Mouse (Mus musculus): Measurements from ENCODE around the gene Gm49368.
"Not testable (repeated sequence)": the region's sequence is repeated elsewhere in the genome, so short reads cannot be mapped to it uniquely, and the experiment has no call there.

The Gm49368 gene

DNA sequence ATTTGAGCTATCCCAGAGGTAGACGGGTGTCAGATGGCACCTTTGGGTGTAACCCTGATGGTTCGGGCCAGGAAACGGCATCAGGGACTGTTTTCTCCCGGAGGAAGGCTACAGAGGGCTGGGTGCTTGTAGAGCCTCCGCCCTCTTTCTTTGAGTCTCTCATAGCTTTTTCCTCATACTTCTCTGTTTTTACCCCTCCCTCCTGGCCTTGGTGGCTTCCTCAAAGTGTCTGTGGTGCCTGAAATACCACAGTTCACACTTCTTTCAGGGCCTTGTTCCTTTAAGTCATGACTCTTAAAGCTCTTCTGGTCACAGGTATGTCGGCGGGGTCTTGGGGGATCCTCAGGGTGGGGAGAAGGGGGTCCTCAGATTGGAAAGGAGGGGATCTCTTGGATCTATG is at the start of gene Gm49368, which contains the start of gene Itgam:
Gene Gm49368, plus strand, starts transcription at position 228 of the 400 bp plus-strand sequence.
Gene Itgam, plus strand, starts transcription at position 185 of the 400 bp plus-strand sequence.
- DNase-seq (ENCODE audit: low spot score in 2 of 2): peak; percentile 45 to 64

DNA sequence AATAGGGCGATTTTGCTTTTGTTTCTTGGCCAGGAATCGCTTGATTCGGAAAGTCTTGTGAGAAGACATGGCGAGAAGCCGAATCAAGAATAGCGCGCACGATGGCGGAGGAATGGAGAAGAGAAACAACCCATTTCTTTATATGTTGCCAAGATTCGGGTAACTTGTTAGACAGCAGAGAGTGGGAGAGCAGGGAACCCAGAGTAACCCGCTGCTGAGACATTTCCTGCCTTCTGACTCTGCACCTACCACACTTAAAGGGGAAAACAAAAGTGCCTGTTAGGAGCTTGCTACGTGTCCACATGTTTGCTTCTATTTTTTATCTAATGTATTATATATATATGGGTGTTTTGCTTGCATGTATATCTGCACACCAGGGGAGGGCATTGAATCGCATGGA is 49.4 kb upstream of the Gm49368 start:
- no peak for DNase-seq (ENCODE audit: low spot score in 2 of 2)

DNA sequence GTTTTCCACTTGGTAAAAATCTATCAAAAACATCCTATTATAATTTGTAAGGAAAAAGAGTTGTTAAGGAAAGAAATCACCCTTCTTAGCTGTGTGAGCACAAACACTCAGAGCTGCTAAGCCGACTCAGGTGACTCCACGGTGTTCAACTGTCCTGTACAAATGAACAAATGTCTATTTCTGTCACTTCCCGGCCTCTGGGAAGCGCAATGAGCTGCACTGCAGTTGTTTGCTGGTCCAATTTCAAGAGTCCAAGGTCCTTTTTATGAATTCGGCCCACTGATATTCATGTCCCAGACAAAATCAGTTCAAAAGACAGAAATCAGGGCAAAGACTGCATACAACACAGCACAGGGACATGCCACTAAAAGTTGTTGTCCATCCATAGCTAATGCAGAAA is 46.3 kb upstream of the Gm49368 start:
- DNase-seq (ENCODE audit: low spot score in 2 of 2): not testable (repeated sequence)

DNA sequence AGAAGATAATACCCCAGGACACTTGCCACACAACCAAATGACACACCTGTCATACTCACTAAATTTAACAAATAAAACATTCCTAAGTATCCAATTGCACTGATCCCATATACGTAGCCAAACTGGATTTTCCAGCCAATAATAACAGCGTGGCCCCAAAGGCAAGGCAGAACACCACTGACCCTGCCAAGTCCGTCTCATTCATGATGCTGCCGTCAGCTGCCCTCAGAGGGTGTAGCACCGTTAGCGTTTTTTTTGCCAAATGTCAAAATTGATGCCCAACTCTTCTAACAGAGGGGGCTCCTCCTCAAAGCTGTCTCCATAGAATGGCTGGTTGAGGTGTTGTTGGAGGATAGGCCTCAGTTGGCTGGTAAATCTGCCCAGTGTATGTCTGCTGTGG is 45.8 kb upstream of the Gm49368 start:
- no peak for DNase-seq (ENCODE audit: low spot score in 2 of 2)

DNA sequence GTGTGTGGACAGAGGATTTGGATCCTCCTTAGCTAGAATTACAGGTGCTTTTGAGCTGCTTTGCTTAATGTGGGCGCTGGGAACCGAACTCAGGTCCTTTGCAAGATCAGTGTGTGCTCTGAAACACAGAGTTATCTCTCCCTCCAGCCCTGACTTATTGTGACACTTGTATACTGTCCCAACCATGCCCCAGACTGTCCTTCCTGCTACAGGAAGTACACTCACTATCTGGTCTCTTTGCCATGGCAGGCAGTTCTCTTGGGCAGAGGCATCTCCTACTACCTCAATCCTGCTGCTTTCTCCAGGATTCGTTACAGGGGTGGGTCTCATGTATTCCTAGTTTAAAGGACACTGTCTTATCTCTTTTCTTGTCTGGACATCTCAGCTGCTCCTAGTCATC is 44.2 kb upstream of the Gm49368 start:
- no peak for DNase-seq (ENCODE audit: low spot score in 2 of 2)

DNA sequence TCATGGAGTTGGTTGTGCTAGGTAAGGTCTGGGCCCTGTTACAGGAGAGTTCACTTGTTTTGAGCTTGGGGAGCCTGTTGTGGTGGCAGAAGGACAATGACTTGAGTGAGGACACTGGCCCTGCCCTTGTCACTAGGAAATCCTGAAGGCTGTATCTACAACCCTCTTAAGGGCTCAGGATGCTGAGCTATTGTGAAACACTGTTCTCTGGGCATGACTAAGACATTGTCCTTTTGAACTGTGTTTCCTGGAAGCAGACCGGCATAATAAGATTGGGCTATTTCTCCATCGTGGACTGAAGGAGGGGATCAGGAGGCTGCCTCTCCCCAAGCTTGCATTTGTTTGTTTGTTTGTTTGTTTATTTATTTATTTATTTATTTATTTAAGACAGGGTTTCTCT is 43.3 kb upstream of the Gm49368 start:
- DNase-seq (ENCODE audit: low spot score in 2 of 2): no peak

DNA sequence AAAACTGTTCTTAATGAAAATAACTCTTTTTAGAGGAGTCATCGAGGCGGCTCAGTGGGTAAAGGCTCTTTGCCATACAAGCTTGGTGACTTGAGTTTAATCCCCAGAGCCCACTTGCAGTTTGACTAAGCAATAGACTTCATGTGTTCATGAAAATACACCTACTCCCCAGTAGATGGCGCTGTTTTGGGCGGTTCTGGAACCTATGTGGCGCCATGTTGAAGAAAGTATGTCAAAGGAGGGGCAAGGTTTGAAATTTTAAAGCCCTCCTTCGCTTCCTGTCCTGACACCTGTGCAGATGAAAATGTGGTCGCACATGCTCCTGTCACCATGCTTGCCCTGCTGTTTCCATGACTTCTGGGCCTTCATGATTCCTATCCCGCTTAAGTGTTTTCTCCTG is 39.5 kb upstream of the Gm49368 start:
- DNase-seq (ENCODE audit: low spot score in 2 of 2): peak; percentile 29 to 36

DNA sequence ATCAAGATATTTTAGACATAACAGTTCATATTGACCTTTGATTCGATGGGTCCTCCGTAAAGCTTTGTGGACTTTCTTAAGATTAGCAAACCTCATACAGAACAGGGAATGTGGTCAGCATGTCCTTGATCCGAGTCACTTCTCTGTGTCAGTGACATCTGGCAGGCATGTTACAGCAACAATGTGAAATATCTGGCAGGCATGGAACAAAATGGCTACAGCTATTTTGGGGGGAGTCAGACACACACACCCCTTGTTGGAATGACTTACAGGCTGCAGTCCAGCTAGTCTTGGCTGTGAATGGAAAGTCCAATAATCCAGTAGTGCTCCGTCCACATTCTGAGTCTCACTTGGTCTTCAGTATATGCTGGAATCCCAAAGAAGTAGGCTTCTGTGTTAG is 38.9 kb upstream of the Gm49368 start:
- no peak for DNase-seq (ENCODE audit: low spot score in 2 of 2)

DNA sequence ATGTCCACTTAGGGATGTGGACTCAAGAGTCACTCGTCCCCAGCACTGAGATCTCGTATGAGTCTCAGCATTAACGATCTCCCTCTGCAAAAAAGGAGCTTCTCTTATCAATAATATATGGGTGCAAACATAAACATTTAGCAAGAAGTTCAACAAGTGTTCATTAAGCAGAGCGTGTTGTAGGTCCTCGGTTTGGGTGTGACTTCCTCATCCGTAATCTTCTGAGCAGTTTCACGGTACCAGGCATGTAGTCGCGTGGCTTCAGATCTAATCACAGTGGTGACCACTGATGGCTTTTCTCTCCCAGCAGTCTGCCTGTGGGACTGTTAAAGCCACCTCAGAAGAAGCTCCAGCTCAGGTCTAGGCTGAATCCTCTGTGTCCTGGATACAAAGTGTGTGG is 38.1 kb upstream of the Gm49368 start:
- DNase-seq (ENCODE audit: low spot score in 2 of 2): no peak

DNA sequence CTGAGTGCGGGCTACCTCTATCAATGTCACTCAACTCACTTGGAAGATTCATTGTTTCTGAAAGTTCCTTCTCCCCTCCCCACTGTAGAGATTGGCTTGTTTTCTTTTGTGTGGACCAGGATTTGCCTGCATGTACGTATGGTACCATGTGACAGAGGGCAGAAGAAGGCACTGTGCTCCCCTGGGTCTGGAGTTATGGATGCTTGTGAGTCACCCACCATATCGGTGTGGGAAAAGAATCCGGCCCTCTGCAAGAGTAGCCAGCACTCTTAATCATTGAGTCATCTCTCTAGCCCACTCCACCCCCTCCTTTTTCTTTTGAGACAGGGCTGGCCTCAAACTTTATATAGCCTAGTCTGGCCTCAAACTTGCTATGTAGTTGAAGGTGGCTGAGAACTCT is 37.6 kb upstream of the Gm49368 start:
- no peak for DNase-seq (ENCODE audit: low spot score in 2 of 2)

DNA sequence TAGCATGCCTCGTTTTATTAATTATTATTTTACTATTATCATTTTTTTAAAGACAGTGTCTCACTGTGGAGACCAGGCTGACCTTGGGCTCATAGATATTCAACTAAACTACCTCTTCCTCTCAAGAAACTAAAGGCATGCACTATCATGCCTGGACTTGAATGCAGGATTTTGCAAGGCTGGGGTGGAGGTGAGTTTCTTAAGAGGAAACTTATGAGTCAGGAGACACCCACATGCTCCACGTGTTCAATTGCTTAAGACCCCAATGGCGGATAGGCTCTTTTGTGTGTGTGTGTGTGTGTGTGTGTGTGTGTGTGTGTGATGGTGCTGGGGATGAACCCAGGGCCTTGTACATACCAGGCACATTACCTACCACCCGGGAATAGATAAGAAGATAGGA is 37.1 kb upstream of the Gm49368 start:
- no peak for DNase-seq (ENCODE audit: low spot score in 2 of 2)

DNA sequence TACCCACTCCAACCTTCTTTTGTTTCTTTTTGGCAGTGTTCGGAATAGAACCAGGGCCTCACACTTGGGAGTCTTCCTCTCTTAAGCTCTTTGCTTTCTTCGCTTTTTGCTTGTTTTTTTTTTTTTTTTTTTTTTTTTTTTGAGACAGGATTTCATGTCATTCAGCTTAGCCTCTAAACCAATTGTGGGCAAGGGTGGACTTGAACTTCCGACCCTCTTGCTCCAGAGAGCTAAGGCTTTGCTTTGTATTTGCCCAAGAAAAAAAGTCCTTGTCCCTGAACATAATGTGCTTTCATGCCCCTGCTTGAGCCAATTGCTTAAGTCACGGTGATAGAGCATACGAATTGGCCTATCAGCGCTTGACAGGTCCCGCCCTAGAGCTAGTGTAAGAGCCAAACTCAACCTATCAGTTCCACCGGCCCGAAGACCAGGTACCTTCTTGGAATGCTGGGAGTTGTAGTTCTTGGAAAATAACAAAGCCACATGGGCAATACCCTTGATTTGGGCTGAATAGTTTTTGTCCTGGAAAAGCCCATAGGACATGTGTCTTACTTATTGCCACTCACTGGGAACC is 31.0 kb upstream of the Gm49368 start:
- DNase-seq (ENCODE audit: low spot score in 2 of 2): no peak

DNA sequence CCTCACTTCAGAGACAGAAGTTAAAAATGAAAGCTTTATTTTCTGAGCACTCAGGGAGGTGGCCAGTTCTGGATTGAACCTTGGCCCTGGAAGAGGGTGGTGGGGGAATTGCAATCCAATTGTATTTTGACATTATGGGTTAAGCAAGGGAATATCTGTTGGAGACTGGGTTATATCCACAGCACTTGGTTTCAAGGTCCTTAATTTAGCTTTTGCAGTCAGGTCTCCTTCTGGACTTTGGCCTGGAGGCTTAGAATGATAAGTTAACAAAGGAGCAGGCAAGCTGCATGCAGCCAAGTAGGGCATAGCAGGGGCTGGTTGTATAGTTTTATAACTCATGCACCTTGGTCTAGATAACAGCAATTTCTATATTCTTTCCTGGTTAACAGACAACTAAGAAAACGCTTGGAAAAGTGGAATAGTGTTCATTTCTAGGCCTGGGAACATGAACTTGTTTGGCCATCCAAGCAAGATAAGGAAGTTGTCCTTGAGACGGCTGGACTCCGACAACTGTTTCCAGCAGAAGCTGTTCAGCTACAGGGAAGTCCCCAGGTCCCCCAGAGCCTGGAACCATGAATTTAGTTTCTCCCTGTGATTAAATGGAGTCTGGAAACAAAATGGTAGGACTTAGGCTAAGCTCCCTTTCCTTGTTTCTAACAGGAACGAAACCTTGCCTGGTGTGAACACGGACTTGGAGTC is 30.0 kb upstream of the Gm49368 start:
- DNase-seq (ENCODE audit: low spot score in 2 of 2): no peak

DNA sequence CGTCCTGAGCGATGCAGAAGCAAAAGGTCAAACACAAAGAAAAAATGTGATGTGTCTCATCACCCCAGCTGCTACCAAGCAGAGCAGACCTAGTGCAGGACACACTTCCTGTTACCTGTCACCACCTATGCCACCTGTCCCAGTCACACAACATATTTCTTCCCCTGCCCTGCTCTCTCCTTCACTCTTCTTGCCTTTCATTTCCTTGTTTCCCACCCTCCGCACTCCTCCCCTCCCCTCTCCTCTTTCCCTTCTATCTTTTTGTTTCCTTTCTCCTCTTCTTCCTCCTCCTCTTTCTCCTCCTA is 29.5 kb upstream of the Gm49368 start:
- DNase-seq (ENCODE audit: low spot score in 2 of 2): no peak

DNA sequence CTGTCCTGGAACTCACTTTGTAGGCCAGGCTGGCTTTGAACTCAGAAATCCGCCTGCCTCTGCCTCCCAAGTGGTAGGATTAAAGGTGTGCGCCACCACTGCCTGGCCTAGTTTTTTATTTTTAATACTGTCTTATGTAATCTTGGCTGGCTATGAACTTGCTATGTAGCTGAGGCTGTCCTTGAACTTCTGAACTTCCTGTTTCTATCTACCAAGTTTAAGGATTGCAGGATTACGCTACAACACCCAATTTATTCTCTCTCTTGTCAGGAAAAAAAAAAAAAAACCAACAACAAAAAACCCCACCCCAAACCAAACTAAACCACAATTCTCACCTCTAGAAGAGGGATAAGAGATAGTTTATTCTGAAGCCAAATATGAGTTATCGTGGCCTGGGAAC is 28.9 kb upstream of the Gm49368 start:
- DNase-seq (ENCODE audit: low spot score in 2 of 2): no peak

DNA sequence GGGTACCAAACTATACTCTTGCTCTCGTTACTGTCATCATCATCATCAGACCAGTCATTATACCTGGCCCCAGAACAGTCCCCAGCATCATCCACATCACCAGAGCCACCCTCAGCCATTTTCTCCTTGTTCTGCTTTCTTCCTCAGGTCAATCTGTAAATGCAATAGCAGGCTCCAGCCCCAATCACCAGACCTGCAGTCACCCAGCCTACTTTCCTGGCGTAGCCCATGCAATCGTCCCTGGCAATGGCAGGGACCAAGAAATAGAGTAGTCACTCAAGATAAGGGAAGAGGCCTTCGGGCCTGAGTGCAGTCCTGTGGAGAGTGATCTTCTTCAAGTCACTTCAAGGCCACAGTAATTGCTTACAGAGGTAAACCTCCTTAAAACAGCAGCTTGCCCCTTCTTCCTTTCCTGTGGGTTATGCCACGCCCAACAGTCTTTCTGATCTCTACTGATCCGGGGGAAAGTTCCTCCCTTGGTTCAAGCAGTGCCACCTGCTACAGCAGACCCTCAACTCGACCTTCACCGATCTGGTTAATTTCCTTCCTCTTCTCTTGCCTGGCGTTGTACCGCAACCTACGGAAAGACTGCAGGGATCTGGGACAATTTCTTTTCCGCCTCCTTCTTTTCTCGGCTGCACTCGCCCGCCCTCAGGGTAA is 20.2 kb upstream of the Gm49368 start:
- DNase-seq (ENCODE audit: low spot score in 2 of 2): not testable (repeated sequence)

DNA sequence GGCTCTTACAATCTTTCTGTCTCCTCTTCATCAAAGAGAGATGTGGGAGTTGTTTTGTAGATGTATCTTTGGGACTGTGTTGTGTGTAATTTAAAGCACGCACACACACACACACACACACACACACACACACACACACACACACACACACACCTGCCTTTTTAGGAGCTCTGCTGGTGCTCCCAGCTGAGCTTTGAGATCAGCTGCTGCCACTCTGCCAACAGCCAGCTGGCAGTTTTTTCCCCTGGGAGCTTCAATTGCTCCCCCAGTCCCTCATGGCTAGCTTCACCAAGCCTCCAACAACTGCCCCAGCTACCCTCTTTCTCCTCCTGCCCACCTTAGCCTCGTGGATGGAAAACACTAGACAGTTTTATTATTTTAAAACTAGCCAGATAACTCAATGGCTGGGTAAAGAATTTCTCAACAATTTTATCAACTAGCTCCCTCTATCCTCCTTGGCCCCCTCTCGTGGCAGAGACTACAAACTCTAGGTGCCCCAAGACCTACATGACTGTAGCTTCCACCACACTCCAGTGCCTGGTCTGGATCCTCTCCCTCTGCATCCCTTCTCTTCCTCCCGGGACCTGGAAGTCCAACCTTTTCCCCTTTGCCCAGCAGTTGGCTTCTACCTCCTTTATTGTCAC is 18.2 kb upstream of the Gm49368 start:
- no peak for DNase-seq (ENCODE audit: low spot score in 2 of 2)

DNA sequence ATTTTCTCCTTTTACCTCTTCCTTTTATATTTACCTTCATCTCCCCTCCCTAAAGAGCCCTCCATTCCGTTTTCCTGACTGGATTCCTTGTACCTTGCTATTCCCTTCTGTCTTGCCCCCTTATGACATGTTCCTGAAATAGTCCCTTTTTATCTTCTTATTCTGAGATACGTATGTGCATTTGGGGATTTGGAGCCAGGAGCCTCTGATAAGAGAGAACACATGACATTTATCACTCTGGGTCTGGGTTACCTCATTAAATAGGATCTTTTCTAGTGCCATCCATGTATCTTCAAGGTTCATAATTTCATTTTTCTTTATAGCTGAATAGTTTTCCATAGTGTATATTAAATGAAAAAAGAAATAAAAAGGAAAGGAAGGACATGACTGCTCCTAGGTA is 16.8 kb upstream of the Gm49368 start:
- no peak for DNase-seq (ENCODE audit: low spot score in 2 of 2)

DNA sequence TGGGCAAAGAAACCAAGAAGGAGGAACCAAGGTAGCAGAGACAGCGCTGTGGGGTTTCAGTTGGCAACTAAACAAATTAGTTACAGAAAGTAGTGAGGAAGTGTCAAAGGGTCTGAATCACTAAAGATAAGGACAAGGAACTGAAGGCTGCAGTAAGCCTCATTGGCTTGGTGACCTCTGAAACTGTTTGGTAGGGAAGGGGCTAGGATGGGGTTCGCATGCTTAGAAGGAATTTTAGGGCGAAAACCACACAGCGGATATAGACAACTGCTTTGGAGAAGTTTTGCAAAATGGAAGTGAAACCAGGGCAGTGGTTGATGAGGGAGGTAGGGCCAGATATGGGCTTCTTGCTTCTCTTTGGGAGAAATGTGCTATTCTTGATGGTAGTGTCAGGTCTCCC is 13.7 kb upstream of the Gm49368 start:
- DNase-seq (ENCODE audit: low spot score in 2 of 2): peak; percentile 36 to 39

DNA sequence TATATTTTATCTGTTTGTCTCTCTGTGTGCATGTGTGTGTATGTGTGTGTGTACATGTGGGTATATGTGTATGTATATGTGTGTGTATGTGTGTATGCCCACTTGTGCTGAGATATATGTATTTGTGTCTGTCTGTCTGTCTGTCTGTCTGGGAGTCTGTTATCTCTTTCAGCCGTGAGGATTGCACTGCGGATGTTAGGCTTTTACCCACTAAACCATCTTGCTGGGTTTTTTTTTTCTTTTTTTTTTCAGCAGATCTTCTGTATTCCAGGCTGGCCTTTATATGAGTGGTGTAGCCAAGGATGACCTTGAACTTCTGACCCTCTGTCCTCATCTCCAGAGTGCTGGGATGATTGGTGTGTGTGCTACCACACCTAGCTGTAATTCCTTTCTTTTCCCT is 13.2 kb upstream of the Gm49368 start:
- no peak for DNase-seq (ENCODE audit: low spot score in 2 of 2)

DNA sequence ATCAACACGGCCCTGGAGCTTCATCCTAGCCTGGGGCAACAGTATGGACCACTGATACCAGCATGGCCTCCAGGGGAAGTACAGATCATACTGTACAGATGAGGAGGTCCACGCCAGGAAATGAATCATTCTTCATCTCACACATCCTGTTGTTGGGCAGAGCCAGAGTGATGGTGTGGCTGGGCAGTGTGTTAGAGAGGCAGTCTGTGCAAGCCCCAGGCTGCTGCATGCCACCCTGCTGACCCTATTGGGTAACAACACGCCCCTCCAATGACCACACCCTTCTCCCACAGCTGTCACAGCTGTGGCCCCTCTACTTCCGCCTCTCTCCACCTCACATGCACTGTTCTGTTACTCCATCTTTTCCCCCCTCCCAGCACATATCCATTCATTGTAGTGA is 11.7 kb upstream of the Gm49368 start:
- peak; percentile 79 to 89 for DNase-seq (ENCODE audit: low spot score in 2 of 2)

DNA sequence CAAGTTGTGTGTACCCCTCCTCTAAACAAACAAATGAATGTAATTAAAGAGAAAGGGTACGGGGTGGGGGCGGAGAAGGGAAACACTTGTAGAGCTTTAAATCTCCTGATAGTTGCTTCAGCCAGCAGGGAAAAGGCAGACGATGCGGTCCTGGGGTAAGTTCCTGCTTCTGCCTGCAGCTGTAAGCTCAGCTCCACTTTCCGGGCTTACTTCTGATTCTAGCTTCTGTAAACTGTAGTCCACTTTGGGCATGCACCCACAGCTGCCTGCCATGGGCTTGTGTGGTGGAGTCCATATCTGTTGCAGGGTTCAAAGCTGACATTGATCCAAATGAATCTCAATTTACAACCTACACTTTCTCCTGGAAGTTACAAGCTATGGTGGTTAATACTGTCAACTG is 9.4 kb upstream of the Gm49368 start:
- no peak for DNase-seq (ENCODE audit: low spot score in 2 of 2)

DNA sequence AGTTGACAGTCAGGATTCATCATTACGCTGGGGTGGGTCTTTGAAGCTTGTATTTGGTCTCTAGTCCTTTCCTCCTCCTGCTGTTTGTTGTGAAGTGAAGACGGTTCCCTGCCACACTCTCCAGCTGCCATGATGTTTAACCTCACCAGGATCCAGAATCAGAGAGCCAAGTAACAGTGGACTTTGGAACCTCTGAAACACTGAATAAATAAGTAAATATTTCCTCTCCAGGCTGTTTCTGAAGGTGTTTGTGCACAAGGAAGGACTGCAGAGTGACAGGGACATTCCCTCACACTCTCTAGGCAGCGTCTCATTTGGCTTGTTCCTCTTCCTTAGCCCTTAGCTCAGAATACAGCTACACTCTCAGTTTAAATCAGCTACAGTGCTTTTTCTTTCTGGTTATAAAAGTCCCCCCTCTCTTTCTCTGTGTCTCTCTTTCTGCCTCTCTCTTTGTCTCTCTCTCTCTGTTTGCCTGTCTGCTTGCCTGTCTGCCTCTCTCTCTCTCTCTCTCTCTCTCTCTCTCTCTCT is 5.5 kb upstream of the Gm49368 start:
- no peak for DNase-seq (ENCODE audit: low spot score in 2 of 2)
